Mouse (Mus musculus) ES-Bruce4 (cell line): ENCODE results near the gene Morc1. TPM values are rescaled to one million over a fixed set of nuclear protein-coding genes. Genes with fewer than 3 reads are reported as not detected.

ENCODE experiments used
- H3K27ac ChIP-seq: 2 replicates; pipeline ENCODE4 v1.5.1; 2012; ENCODE audit warnings: low read length, inconsistent platforms; ENCODE audit not compliant: insufficient read depth
- H3K27me3 ChIP-seq: 2 replicates; pipeline ENCODE4 v1.6.1; 2012; ENCODE audit warnings: mild to moderate bottlenecking, low read length, inconsistent platforms; ENCODE audit not compliant: control insufficient read depth, poor library complexity, insufficient read depth, severe bottlenecking
- H3K36me3 ChIP-seq: 2 replicates; pipeline ENCODE4 v1.6.1; 2012; ENCODE audit warnings: inconsistent platforms, mild to moderate bottlenecking, low read length, moderate library complexity; ENCODE audit not compliant: control insufficient read depth, poor library complexity, insufficient read depth, severe bottlenecking
- H3K4me1 ChIP-seq: one replicate; pipeline ENCODE4 v1.8.1; 2011; ENCODE audit warnings: low read length; ENCODE audit not compliant: control insufficient read depth, insufficient read depth
- H3K4me3 ChIP-seq: 2 replicates; pipeline ENCODE4 v1.5.1; 2011; ENCODE audit warnings: low read depth, mild to moderate bottlenecking, low read length
- H3K9ac ChIP-seq: 2 replicates; pipeline ENCODE4 v1.6.1; 2012; ENCODE audit warnings: low read depth, mild to moderate bottlenecking, inconsistent platforms; ENCODE audit not compliant: poor library complexity, severe bottlenecking
- H3K9me3 ChIP-seq: replicated peaks from 2 replicates; pipeline ENCODE4 v1.6.1; 2012; ENCODE audit warnings: mild to moderate bottlenecking, low read length, inconsistent platforms; ENCODE audit not compliant: control insufficient read depth, poor library complexity, insufficient read depth, severe bottlenecking
- CTCF ChIP-seq: IDR thresholded peaks from one replicate; pipeline ENCODE4 v1.8.1; 2011; ENCODE audit warnings: low read depth, low read length
- EP300 ChIP-seq: IDR thresholded peaks from 2 replicates; pipeline ENCODE4 v1.6.1; 2011; ENCODE audit warnings: low read depth, low read length; ENCODE audit not compliant: insufficient read depth
- POLR2A ChIP-seq: IDR thresholded peaks from one replicate; pipeline ENCODE4 v1.8.1; 2011; ENCODE audit warnings: low read length; ENCODE audit not compliant: insufficient read depth
- polyA plus RNA-seq: library from polyadenylated mRNA; stranded (reverse); fragments of >200 nt; gene quantifications from 2 replicates; pipeline ENCODE4 v1.2.4, GENCODE M21; 2011; ENCODE audit warnings: low read depth; ENCODE audit not compliant: missing spikeins, insufficient read depth, insufficient read length

Gene Morc1
- polyA plus RNA-seq, 1 experiment = 18.3 TPM

GRCm38 (mm10) chr16:48419035-48419434 lies 12.0 kb upstream of the Morc1 start:
- Histone ChIP-seq H3K9me3 (no peaks in the 10 kb centered on the region), H3K27me3 (no peaks in the 10 kb centered on the region), H3K9ac (no peak overlapping the region), H3K4me3 (no peak overlapping the region), H3K4me1 (peaks cover 2% of the 10 kb centered on the region), H3K36me3 (no peaks in the 10 kb centered on the region), H3K27ac (no peak overlapping the region)
- TF ChIP-seq CTCF = no peak

- no peaks in the 10 kb centered on the region for H3K27me3 ChIP-seq
- TF ChIP-seq CTCF (no peak), EP300 (peak; percentile 53; the same call in 1 of the 2 replicates)
- no peak overlapping the region for H3K4me3 ChIP-seq
- 0 out of 2 replicates have a peak overlapping the region, but pooled peaks have one; percentile 27 for H3K27ac ChIP-seq
- H3K4me1 ChIP-seq = peaks cover 2% of the 10 kb centered on the region
- H3K9me3 ChIP-seq = peaks cover 15% of the 10 kb centered on the region
- no peak overlapping the region for H3K9ac ChIP-seq
- no peaks in the 10 kb centered on the region for H3K36me3 ChIP-seq
These were observed 8.5 kb upstream of the Morc1 start for GRCm38 (mm10) chr16:48422501-48422900.

DNA sequence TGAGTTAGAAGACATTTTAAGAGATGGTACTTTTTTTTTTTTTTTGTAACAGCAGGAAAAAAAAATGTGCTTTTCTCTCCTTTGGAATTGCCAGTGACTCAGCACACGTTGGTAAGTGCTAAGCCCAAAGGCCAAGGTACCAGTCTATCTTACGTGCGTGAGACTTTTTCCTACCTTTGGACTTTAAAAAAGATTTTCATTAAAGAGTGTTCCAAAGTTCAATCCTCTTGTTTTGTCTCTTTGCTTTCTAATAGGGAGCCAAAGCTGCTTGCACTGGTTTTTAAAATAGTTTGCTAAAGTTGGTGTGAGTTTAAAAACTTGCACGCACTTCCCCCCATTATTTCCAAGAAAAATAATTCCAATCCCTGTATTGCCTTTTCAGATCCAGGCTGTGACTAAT lies 7.0 kb upstream of the Morc1 start:
- Histone ChIP-seq H3K9me3 (peaks cover 15% of the 10 kb centered on the region), H3K4me1 (peaks cover 2% of the 10 kb centered on the region), H3K36me3 (no peaks in the 10 kb centered on the region), H3K4me3 (no peak overlapping the region), H3K27ac (no peak overlapping the region), H3K27me3 (no peaks in the 10 kb centered on the region), H3K9ac (no peak overlapping the region)
- no peak for TF ChIP-seq EP300
- TF ChIP-seq POLR2A = no peak
- no peak for TF ChIP-seq CTCF

- no peak overlapping the region for H3K9ac ChIP-seq
- no peaks in the 10 kb centered on the region for H3K4me1 ChIP-seq
- TF ChIP-seq CTCF (no peak), EP300 (no peak), POLR2A (no peak)
- no peaks in the 10 kb centered on the region for H3K36me3 ChIP-seq
- H3K4me3 ChIP-seq = no peak overlapping the region
- H3K9me3 ChIP-seq = peaks cover 15% of the 10 kb centered on the region
- H3K27me3 ChIP-seq = no peaks in the 10 kb centered on the region
- H3K27ac ChIP-seq = no peak overlapping the region
These were observed 1.6 kb upstream of the Morc1 start for GRCm38 (mm10) chr16:48429427-48429826.

- H3K27me3 ChIP-seq = no peaks in the 10 kb centered on the region
- TF ChIP-seq CTCF (no peak), POLR2A (no peak), EP300 (0 out of 2 replicates have a peak, but pooled peaks have one; percentile 63)
- H3K4me1 ChIP-seq = peaks cover 9% of the 10 kb centered on the region
- H3K27ac ChIP-seq = peak overlapping the region; percentile 90
- no peak overlapping the region for H3K4me3 ChIP-seq
- H3K36me3 ChIP-seq = no peaks in the 10 kb centered on the region
- H3K9me3 ChIP-seq = no peaks in the 10 kb centered on the region
- no peak overlapping the region for H3K9ac ChIP-seq
These were observed 4.4 kb downstream of the Morc1 start for GRCm38 (mm10) chr16:48435454-48435853.

GRCm38 (mm10) chr16:48437476-48437875 lies 6.4 kb downstream of the Morc1 start:
- H3K36me3 ChIP-seq = no peaks in the 10 kb centered on the region
- no peak overlapping the region for H3K4me3 ChIP-seq
- TF ChIP-seq POLR2A (no peak), EP300 (no peak), CTCF (no peak)
- no peak overlapping the region for H3K9ac ChIP-seq
- H3K27me3 ChIP-seq = no peaks in the 10 kb centered on the region
- peaks cover 9% of the 10 kb centered on the region for H3K4me1 ChIP-seq
- no peaks in the 10 kb centered on the region for H3K9me3 ChIP-seq
- no peak overlapping the region for H3K27ac ChIP-seq
